Mouse (Mus musculus) urinary bladder, postnatal 4 days (tissue): Measurements from ENCODE around the gene Dennd5a.

Experiments used
- DNase-seq, 2 experiments: peaks; one replicate each; pipeline ENCODE4 v3.0.0; 2021 to 2022; ENCODE audit warnings: low spot score in 2 of 2

The Dennd5a gene

DNA sequence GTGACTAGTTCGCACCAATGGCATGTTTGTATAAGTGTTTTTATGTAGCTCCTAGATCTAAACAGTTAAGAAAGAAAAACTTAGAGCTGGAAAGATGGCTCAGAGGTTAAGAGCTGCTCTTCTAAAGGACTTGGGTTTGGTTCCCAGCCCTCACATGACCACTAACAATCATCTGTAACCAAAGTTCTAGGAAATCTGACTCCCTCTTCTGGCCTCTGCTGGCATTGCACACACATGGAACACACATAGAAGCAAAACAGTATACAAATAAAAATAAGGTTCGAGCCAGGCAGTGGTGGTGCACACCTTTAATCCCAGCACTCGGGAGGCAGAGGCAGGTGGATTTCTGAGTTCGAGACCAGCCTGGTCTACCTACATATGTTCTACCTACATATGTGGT, 3.4 kb upstream of the Dennd5a start:
- DNase-seq, result no peak

DNA sequence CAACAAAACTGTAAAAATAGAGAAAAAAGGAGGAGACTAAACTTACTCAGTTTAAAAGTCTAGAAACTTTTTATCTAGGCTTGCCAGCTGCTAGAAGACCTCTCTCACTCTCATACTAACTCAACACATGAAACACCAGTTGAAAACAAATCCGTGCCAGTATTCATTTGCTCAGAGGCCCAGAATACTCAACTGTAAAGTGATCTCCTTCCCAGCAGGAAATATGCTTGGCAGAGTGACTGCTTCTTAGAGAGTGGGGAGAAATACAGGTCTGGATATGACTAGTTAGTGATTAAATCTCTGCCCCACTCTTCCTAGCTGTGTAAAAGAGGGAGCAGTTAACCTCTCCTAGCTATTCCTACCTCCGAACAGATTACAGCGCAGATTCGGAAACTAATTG, 2.3 kb upstream of the Dennd5a start:
- no peak for DNase-seq

DNA sequence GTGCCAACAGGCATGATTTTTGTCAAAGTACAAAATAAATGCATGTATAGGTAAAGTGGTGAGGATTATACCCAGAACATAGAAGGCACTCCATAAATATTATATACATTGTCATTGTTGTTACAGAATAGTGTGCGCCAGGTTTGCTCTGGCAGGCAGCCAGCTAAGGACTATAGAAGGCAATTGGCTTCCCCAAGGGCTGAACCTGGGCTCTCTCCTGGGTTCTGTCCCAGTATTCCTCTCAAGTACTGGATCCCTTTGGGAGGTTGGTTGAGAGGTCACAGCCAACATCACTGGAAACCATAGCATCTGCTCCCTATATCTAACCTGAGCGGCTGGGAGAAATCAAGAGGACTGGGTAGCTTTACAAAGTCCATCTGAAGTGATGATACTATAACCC, 1.3 kb upstream of the Dennd5a start:
- no peak for DNase-seq

DNA sequence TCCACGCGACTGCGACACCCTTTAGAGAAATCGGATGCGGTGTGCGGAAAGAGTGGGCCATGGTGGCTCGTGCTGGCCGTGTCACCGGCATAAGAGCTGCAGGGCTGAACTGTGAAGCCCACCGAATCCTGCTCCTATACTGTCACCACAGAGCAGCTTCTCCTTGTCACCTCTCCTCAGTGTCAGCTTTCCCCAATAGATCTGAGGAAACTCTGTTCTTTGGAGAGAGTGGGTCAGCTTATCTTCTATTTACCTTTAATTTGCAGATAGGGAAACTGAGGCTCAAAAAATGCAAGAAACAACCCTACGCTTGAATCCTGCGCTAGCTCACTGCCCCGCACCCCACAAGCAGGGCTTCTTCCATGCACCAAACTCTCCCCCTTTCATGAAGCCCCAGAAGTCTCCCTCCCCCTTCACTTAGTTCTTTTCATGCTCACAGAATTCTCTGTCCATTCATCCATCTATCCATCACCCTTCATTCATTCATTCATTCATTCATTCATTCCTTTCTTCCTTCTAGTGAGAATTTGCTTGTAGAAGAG, 414 bp upstream of the Dennd5a start:
- DNase-seq, result no peak

DNA sequence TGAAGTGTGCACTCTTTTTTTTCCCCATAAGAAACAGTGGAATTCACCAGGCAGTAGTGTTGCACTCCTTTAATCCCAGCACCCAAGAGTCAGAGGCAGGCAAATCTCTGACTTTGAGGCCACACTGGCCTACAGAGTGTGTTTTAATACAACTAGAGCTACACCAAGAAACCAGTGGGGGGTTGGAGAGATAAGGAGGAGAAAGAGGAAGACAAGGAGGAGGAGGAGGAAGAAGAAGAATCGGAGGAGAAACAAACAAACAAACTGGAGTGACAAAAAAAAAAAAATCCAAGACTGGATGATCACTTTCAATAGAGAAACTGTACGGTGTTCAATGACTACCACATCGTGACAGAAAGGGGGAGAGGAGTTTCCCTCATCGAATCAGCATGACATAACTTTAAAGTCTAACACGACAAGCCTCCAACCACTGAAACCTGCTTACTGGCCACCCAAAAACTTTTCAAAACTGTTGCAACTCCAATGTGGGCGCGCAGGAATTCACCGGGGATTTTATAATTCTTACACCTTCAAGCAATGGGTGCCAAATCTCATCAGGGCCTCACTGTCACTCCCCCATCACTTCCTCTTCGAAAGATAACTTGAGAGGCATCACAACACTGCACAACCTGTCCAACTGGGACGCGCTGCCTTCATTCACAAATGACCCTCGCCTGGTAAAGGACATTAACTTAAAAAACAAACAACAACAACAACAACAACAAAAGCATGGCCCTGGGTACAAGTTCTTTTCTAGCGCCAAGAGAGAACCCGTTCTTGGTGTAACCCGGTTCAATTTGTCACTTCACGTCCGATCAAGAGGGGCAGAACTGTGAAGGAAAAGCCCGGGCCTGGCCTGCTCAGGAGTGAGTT, 1.2 kb downstream of the Dennd5a start:
- no peak for DNase-seq

DNA sequence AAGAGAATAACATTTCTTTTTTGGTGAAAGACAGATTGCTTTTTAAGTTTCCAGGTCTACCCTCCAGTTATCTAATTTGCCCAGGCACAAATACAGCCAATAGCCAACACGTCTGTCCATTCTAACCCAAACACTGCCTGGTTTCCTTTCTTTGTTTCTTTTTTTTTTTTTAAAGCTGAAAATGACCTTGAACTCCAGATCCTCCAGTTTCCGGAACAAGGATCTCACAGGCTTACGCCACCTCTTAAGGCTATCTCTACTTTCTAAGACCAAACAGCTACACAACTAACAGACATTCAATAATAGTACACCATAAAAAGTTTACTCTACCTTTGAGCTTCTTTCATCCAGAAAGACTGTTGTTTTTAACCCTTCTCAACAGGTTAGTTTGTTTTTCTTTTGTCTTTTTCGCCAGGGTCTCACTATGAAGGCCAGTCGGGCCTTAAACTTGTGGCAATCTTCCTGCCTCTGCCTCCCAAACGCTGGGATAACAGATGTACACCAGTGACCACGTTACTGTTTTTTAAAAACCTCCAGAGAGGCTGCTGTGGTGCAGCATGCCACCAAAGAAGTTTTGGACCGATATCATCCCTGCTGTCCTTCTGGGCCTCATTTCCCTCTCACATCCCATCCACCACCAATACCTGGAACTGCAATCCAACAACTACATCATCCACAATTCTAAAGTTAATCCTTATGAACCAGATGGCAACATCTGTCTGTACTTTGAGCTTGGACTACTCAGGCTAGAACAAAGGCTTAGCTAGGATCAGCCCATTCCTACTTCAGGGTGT, 2.1 kb downstream of the Dennd5a start:
- DNase-seq, result no peak

DNA sequence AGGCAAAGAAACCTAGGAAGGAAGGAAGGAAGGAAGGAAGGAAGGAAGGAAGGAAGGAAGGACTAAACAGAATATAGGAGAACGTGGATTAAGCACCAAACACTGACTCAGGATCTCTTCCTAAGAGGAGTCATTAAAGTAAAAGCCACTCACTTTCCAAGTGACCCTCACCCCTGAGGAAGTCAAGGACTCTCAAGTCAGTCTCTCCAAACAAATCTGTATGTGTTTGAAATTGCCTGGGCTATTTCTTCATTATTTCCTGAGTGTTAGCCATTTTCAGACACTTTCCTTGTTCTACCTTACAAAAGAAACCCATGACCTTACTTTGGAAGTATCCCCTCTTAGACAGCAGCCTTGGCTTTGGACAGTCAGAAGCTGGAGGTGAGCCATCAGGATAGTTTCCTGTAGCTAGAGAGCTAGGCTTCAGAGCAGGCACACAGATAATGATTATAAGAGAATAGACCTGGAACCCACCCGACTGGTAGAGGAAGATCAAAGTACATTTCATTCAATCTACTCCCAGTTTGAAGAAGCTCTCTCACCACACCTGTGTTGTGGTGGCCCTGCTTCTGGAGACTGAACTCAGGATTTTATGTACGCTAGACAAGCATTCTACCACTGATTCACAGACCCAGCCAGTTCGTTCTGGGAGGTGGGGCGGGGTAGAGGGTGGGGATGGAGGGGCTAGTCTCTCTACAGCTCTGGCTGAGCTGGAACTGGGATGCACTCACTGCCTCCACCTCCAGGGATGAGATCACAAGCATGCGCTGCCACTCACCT, 5.5 kb downstream of the Dennd5a start:
- no peak for DNase-seq

DNA sequence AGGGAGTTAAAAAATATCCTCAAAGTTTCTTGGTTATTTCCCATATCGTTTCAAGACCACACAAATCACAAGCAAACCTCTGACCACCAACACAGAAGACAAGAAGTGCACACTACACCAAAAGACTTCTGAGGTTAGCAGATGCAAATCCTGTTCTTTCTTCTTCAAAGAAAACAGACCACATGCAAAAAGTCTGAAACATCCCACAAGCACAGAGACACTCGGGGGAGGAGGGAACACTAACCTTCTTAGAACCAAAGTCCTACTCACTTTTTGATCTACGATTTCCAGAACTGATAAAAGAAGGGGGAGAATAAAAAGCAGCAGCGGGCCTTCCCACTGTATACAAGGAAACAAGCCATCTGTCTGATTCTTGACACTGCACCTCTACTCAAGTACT, 9.0 kb downstream of the Dennd5a start:
- no peak for DNase-seq

DNA sequence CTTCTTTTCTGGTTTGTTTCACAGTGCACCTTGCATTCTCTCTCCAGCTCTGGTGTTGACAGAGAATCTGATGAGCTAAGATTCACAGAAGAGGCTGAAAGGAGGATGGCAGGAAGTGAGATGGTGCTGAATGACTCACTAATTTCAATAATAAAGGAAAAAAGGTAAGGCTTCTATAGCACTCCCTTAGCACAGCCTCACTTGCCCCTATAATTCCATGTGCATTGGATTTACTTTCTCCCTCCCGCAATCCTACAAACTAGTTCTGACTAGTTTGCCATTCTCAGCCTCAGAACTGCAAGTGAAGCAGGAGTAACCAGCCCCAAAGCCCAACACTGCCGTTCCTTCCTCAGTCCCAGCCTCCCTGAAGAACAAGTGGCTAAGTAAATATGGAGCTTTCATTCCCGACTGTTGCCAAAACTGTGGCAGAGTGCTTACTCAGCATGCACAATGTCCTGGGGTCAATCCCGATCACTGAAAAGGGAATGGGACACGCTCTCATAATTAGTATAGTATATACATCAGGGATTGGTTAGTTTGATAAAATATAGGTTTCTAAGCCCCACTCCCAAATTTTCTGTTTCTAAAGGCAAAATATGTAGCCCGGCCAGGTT, 15.7 kb downstream of the Dennd5a start:
- no peak for DNase-seq

DNA sequence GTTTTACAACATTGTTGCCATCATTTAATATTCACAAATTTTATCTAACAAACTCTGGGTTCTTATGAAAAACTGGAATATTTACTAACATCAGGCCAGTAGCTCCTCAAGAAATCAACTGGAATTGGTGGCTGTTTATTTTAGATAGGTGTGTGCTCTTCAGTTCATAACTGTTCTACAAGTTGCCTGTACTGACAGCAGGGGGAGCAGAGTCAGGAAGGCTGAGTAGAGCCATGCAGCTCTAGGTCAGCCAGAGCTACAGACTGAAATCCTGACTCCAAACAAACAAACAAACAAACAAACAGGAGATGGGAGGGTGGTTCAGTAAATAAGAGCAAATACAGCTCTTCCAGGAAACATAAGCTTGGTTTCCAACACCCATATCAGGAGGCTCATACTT, 30.6 kb downstream of the Dennd5a start:
- no peak for DNase-seq

DNA sequence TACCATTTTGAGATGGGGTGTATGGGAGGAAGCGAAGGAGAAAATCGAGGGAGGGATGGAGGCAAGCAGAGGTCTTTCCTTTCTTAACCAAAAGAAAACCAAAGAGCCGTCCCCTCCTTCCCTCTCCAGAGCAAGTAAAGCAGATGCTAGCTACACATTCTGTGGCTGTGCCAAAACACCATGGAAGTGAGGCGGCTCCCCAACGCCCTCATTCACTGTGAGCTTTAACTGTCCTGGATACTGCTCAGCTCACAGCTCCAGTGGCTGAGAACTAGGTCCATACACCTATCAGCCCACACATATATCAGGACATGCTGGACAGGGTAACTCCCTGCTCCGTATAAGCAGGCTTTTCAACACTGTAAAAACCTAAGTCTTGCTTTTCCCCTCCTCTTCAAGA, 31.9 kb downstream of the Dennd5a start:
- no peak for DNase-seq

DNA sequence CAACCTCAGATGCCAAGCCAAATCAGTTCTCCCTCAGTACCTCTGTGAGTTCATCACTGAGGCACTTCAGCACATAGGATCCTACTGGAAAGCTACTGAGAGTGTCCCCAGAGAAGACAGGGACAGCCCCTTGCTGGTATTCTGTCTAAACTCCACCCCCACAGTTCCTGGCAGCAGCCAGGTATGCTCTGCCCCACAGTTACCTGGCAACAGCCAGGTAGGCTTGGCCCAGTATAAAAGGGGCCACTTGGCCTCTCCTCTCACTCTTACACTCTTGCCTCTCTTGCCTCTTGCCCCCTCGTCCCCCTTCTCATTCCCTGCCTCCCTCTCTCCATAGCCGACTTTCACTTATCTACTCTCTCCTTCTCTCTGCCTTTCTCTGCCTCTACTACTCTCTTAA, 35.3 kb downstream of the Dennd5a start:
- no peak for DNase-seq

DNA sequence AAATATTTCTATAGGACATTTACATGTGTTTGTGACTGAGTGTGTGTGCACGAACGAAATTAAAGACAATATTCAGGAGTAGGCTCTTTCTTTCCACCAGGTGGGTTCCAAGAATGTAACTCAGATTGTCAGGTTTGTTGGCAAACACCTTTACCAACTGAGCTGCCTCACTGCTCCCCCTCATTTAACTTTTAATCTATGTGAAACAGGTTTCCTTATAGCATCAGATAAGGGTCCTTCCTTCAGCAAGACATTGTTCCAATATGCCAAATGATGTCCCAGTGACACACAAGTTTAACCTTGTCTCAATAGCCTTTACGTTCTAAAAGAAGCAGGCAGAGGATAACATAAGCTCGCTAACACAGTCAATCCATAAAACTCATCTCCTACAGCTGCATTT, 37.4 kb downstream of the Dennd5a start:
- DNase-seq, result no peak

DNA sequence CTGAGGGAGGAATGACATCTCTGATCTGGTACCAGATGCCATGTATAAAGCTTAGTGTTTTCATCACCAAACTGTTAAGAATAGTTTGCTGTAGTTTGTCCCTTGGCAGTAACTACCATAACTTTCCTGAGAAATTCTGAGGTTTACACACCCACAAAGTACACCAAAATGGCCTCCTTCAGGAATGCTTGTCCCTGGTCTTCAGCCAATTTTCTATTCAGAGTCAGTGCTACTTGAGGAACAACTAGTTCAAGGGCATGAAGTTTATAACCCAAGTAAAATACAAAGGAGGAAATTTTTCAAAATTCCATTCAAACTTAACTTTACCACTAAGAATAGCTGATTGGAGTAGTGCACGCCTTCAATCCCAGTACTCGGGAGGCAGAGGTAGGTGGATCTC, 54.1 kb downstream of the Dennd5a start:
- DNase-seq, result no peak

DNA sequence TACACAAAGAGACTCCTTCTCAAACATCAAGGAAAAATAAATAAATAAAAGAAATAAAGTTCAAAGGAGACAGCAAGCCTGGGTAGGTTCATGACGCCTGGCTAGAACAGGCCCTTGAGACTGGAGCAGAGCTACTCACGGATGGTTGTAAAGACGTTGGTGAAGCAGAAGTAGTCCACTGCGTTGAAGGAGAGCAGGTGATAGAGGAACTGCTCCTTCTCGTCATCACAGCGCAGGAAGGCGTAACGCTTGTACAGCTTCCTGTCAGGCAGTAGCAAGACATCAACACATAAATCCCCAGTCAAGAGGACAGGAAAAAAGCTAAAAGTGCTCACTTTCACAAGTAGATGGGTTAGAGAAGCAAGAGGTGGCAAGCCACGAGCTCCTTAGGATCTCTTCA, 59.3 kb downstream of the Dennd5a start:
- DNase-seq, result no peak

DNA sequence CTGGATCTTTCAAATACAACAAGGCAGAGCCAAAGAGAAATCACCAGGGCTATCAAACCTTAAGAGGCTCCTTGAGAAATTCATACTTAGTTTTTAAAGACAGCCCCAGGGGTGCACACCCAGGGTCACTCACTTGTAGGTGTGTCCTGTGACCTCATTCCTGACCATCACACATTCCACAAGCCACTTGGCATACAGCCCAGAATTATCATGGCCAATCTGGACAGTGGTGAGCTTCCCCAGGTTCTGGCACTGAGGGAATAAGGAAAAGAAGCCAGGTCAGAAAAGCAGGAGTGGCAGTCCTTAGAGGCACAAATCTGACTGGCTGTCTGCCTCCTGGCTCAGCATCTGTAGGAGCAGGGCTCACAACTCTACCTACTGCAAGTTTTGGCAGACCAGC, 61.4 kb downstream of the Dennd5a start:
- DNase-seq, result no peak

DNA sequence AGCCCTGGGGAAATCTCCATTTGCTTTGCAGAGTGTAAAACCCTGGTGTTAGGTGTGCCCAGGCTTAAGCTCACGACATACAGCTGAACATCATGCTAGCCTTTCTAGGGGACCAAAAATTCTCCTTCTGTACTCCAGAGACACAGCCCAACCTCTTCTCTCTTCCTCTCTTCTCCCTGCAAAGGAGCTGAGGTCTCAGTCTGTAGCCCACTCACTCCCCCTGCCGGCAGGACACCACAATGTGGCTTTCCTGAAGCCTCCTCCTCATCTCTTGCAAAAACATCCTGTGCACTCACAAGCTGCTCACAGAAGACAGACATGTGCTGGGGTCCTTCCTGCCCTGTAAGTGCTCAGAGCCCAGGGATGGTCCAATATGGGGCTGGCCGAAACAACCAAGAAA, 67.7 kb downstream of the Dennd5a start:
- DNase-seq, result peak; percentile 55 to 82

DNA sequence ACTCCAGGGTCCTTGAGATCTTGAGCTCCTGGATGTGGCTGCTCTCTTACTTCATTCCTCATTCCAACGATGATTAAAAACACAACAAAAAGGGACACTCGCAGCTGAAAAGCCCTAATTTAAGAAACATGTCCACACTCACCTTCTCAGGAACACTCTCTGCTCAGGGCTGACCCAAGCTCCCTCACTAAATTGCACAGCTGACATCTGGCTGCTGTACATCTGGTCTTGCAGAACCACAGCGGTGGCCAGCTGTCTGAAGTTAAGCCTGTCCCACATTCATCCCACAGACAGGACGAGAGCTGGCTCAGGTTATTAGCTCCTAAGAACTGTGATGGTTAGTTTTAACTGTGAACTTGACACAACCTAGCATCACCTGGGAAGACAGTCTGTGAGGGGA, 68.5 kb downstream of the Dennd5a start:
- no peak for DNase-seq

DNA sequence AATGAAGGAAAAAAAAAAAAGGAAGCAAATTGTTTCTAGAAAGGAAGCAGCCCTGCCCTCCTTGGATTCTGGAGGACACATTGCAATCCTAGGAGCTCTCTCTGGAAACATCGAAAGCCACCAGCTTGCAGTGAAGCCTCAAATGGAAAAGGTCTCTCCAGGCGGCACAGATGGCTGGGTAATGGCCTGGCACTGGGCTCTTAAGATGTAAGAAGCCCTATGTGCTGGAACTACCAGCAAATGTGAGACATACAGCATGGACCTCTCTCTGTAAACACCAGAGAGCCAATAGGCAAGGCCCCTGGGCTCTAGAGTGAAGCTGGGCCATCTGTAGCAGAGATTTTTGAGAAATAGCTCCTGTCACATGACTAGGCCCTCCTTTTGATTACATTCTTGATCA, 70.0 kb downstream of the Dennd5a start:
- no peak for DNase-seq

DNA sequence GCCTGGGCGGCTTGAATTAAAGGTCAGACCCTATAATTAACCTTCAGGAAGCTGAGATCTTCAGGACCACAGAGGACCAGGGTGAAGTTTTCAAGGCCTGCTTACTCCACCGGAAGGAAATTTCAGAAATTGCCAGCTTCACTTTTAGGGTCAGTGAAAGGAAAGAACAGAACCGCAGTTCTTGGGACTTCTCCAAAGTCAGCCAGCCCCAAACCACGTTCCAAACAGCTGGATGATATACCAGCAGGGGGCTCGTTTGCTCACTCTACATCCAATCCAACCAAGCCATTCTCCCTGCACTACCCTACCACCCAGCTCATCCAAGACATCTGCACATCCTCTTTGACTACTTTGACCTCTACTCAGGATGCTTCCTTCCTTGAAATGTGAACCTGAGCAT, 71.0 kb downstream of the Dennd5a start:
- no peak for DNase-seq

DNA sequence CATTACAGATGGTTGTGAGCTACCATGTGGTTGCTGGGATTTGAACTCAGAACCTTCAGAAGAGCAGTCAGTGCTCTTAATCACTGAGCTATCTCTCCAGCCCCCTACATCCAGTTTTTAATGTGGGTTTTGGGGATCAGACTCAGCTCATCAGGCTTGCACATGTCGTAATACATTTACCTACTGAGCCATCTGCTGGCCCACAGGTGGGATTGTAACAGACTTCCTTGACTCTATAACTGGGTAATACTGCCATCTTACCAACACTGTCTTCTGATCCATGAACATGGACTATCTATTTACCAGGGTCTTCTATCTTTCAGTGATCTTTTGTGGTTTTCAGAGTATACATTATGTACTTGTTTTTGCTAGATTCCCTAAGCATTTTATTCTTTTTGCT, 74.0 kb downstream of the Dennd5a start:
- no peak for DNase-seq

DNA sequence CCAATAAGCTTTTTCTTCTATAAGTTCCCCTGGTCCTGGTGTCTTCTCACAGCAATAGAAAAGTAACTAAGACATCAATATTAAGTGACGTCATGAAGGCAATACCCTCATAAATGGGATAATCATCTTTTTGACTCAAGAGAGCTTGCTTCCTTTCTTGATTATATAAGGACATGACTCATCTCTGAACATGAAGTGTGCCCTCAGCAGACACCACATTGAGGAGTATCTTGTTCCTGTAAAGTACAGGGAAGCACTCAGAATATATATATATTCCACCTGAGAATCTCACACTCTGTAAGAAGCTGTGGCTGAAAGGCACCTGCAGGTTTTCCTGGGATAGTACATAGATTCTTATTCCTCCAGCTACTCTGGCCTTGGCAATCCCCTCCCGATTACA, 77.7 kb downstream of the Dennd5a start:
- DNase-seq, result no peak
